Mouse (Mus musculus) forebrain, postnatal 0 days (tissue): ENCODE results near the gene Chil1. TPM values are rescaled to one million over a fixed set of nuclear protein-coding genes. Genes with fewer than 3 reads are reported as not detected.
A peak's percentile ranks its signal among the peaks of the same experiment; 100 is the strongest.

ENCODE experiments used
- ATAC-seq: fragments of 200-750 bp; cut with Nextera tagmentation; 2 replicates; pipeline ENCODE4 v1.8.0; 2017; ENCODE audit warnings: mild to moderate bottlenecking, moderate library complexity
- DNase-seq: peaks from one replicate; pipeline ENCODE4 v3.0.0-alpha.2; 2015
- H3K27ac ChIP-seq: fragments of 300-500 bp; sonication (generic); 2 replicates; pipeline ENCODE4 v1.5.1; 2014; ENCODE audit warnings: low read depth, mild to moderate bottlenecking, antibody characterized with exemption, low read length, moderate library complexity, mixed read lengths
- H3K27me3 ChIP-seq: fragments of 300-500 bp; sonication (generic); 2 replicates; pipeline ENCODE4 v1.6.1; 2014; ENCODE audit warnings: mild to moderate bottlenecking, low read length, mixed read lengths; ENCODE audit not compliant: insufficient read depth
- H3K36me3 ChIP-seq: fragments of 300-500 bp; sonication (generic); 2 replicates; pipeline ENCODE4 v1.6.1; 2014; ENCODE audit warnings: mild to moderate bottlenecking, moderate library complexity; ENCODE audit not compliant: insufficient read depth
- H3K4me1 ChIP-seq: fragments of 300-500 bp; sonication (generic); 2 replicates; pipeline ENCODE4 v1.6.1; 2014; ENCODE audit warnings: antibody characterized with exemption; ENCODE audit not compliant: insufficient read depth
- H3K4me2 ChIP-seq: fragments of 300-500 bp; sonication (generic); 2 replicates; pipeline ENCODE4 v1.6.1; 2014; ENCODE audit warnings: low read depth, mild to moderate bottlenecking, moderate library complexity
- H3K4me3 ChIP-seq: fragments of 300-500 bp; sonication (generic); 2 replicates; pipeline ENCODE4 v1.5.1; 2014; ENCODE audit warnings: low read depth, low read length, mixed read lengths
- H3K9ac ChIP-seq: fragments of 300-500 bp; sonication (generic); 2 replicates; pipeline ENCODE4 v1.6.1; 2014; ENCODE audit warnings: mild to moderate bottlenecking
- H3K9me3 ChIP-seq: fragments of 300-500 bp; sonication (generic); 2 replicates; pipeline ENCODE4 v1.6.1; 2016; ENCODE audit warnings: low read length
- CTCF ChIP-seq: sonication (generic); IDR thresholded peaks from 2 replicates; pipeline ENCODE4 v1.5.1; 2016; ENCODE audit warnings: antibody characterized with exemption, control low read depth, low read depth
- WGBS: fragments of 180-500 bp; shearing (Covaris S2); extraction: QIAGEN DNeasy Blood & Tissue Kit; methylation state at CpG from one replicate; pipeline ENCODE4 v1.1.7; 2014; 5-methylcytosine and 5-hydroxymethylcytosine counted together
- polyA plus RNA-seq: library from polyadenylated mRNA; unstranded; fragments of >200 nt; fragmentation: Nextera tagmentation; extraction: Ambion mirVana; gene quantifications from 2 replicates; pipeline ENCODE4 v1.2.1, GENCODE M21; 2015
- total RNA-seq: library from RNA; depleted of rRNA; stranded (reverse); fragments of >200 nt; gene quantifications from 2 replicates; pipeline ENCODE4 v1.2.3, GENCODE M21; 2014

Gene Chil1
- total and polyA plus RNA-seq, 2 experiments from 2014 or later = 0.38 to 4.1 TPM

GRCm38 (mm10) chr1:134221172-134221571, 39.2 kb downstream of the Chil1 start:
- no peak overlapping the region for H3K4me3 ChIP-seq
- H3K36me3 ChIP-seq = no peaks in the 10 kb centered on the region
- no peak for ATAC-seq
- TF ChIP-seq CTCF = no peak
- 70% methylated on average over 1 of the region's 1 CpGs for WGBS
- no peaks in the 10 kb centered on the region for H3K9me3 ChIP-seq
- H3K4me2 ChIP-seq = no peak overlapping the region
- H3K27me3 ChIP-seq = no peaks in the 10 kb centered on the region
- DNase-seq = no peak
- H3K4me1 ChIP-seq = no peaks in the 10 kb centered on the region
- H3K9ac ChIP-seq = no peak overlapping the region
- no peak overlapping the region for H3K27ac ChIP-seq

GRCm38 (mm10) chr1:134222122-134223055, 40.4 kb downstream of the Chil1 start:
- DNase-seq (no peak), ATAC-seq (no peak)
- Histone ChIP-seq H3K27ac (no peak overlapping the region), H3K27me3 (no peaks in the 10 kb centered on the region), H3K4me2 (no peak overlapping the region), H3K9me3 (no peaks in the 10 kb centered on the region), H3K36me3 (no peaks in the 10 kb centered on the region), H3K4me1 (no peaks in the 10 kb centered on the region), H3K4me3 (no peak overlapping the region), H3K9ac (no peak overlapping the region)
- 59% methylated on average over 8 of the region's 8 CpGs for WGBS
- no peak for TF ChIP-seq CTCF

- no peak overlapping the region for H3K27ac ChIP-seq
- H3K9me3 ChIP-seq = no peaks in the 10 kb centered on the region
- H3K4me3 ChIP-seq = no peak overlapping the region
- no peaks in the 10 kb centered on the region for H3K27me3 ChIP-seq
- no peak overlapping the region for H3K4me2 ChIP-seq
- WGBS = 88% methylated on average over 12 of the region's 12 CpGs
- H3K4me1 ChIP-seq = no peaks in the 10 kb centered on the region
- ATAC-seq = no peak
- H3K36me3 ChIP-seq = no peaks in the 10 kb centered on the region
- H3K9ac ChIP-seq = no peak overlapping the region
- TF ChIP-seq CTCF = no peak
- no peak for DNase-seq
These were observed 42.8 kb downstream of the Chil1 start for GRCm38 (mm10) chr1:134224649-134225227.

- H3K9me3 ChIP-seq = no peaks in the 10 kb centered on the region
- no peaks in the 10 kb centered on the region for H3K36me3 ChIP-seq
- H3K4me3 ChIP-seq = no peak overlapping the region
- no peak overlapping the region for H3K9ac ChIP-seq
- no peak overlapping the region for H3K4me2 ChIP-seq
- WGBS = 91% methylated on average over 5 of the region's 5 CpGs
- H3K27ac ChIP-seq = no peak overlapping the region
- ATAC-seq (no peak), DNase-seq (no peak)
- no peaks in the 10 kb centered on the region for H3K4me1 ChIP-seq
- H3K27me3 ChIP-seq = no peaks in the 10 kb centered on the region
- no peak for TF ChIP-seq CTCF
These were observed 43.4 kb downstream of the Chil1 start for GRCm38 (mm10) chr1:134225375-134225774.

GRCm38 (mm10) chr1:134226739-134227138, 44.8 kb downstream of the Chil1 start:
- no peak for DNase-seq
- Histone ChIP-seq H3K36me3 (no peaks in the 10 kb centered on the region), H3K27ac (no peak overlapping the region), H3K27me3 (no peaks in the 10 kb centered on the region), H3K9ac (no peak overlapping the region), H3K4me3 (no peak overlapping the region), H3K9me3 (no peaks in the 10 kb centered on the region), H3K4me1 (no peaks in the 10 kb centered on the region), H3K4me2 (no peak overlapping the region)
- TF ChIP-seq CTCF = no peak
- 88% methylated on average over 8 of the region's 8 CpGs for WGBS
- no peak for ATAC-seq

- Histone ChIP-seq H3K36me3 (no peaks in the 10 kb centered on the region), H3K4me3 (no peak overlapping the region), H3K27me3 (no peaks in the 10 kb centered on the region), H3K9ac (no peak overlapping the region), H3K9me3 (no peaks in the 10 kb centered on the region), H3K27ac (no peak overlapping the region), H3K4me2 (0 out of 2 replicates have a peak overlapping the region, but pooled peaks have one; percentile 2), H3K4me1 (peaks cover 17% of the 10 kb centered on the region)
- ATAC-seq (no peak), DNase-seq (no peak)
- TF ChIP-seq CTCF = no peak
- 64% methylated on average over 5 of the region's 5 CpGs for WGBS
These were observed 48.0 kb downstream of the Chil1 start for GRCm38 (mm10) chr1:134229806-134230575.
